Comparison of ENCODE assay signal across 7 mouse cellular contexts in the genomic region with DNA sequence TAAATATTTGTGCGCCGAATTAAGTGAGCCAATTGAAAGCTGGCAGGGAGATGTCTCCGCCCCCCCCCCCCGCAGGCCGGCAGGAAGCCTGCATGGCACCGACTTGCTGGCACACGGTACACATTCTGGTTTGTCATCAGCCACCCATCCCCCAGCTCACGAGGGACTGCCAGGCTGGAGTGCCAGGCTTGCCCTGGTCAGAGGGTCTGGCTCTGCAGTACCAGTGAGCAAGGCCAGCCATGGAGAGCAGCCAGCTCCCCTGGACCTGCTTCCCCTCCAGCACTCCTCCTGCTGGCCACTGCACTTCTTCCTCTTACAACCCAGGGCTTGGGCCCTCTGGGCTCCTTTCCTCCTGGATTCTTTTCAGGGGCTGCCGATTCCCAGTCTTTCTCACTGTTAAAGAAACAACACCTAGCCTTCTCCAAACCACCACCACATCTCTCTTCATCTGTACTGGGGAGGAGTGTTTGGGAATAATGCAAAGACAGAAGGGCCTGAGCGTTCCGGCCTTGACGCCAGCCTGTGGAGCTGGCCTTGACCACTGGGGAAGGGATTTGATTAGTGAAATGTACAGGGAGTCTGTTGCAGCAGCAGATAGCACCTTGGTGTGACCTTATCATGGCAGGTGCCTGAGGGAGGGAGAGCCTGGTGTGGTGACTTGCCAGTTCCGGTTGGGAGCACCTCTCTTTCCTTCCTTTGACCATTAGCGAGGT. TPM values are rescaled to one million over a fixed set of nuclear protein-coding genes. Genes with fewer than 3 reads are reported as not detected.
DNase-seq lines count a peak whose midpoint lies in the region; ATAC-seq and TF ChIP-seq lines count a peak whose summit lies in the region.

No protein-coding gene starts in this region.

- 0 out of 2 replicates have a peak overlapping the region, but pooled peaks have one; percentile 17 for H3K27ac ChIP-seq in hindbrain, postnatal 0 days
- H3K27ac ChIP-seq in stomach, embryonic 15.5 days, result peak overlapping the region; percentile 7; the same call in 1 of the 2 replicates

- H3K4me3 ChIP-seq in hindbrain, postnatal 0 days (ENCODE audit: low read length), result no peak overlapping the region
- H3K4me3 ChIP-seq in stomach, embryonic 15.5 days (replicated peaks), result no peak overlapping the region

- no peaks in the 10 kb centered on the region for H3K27me3 ChIP-seq in hindbrain, postnatal 0 days (ENCODE audit: insufficient read depth, low read length)
- no peaks in the 10 kb centered on the region for H3K27me3 ChIP-seq in stomach, embryonic 15.5 days (replicated peaks)

- no peaks in the 10 kb centered on the region for H3K36me3 ChIP-seq in hindbrain, postnatal 0 days (ENCODE audit: insufficient read depth, low read length)
- no peaks in the 10 kb centered on the region for H3K36me3 ChIP-seq in stomach, embryonic 15.5 days

- peak; percentile 98 for ATAC-seq in hindbrain, postnatal 0 days
- ATAC-seq in megakaryocyte, adult 5-6 weeks (ENCODE audit: poor library complexity, severe bottlenecking), result peak; percentile 80
- ATAC-seq in stomach, embryonic 15.5 days (ENCODE audit: insufficient read depth, low FRiP score, low read depth), result peak; percentile 20; the same call in 1 of the 2 replicates

- H3K9me3 ChIP-seq in hindbrain, postnatal 0 days (ENCODE audit: low read length), result no peaks in the 10 kb centered on the region
- no peaks in the 10 kb centered on the region for H3K9me3 ChIP-seq in stomach, embryonic 15.5 days

- DNase-seq in adrenal gland, adult 2 months, result peak; percentile 95
- peak; percentile 96 to 98 for DNase-seq in cerebellum, postnatal 10 days
- peak; percentile 91 for DNase-seq in gastrocnemius, postnatal 25 days
- peak; percentile 91 for DNase-seq in hindbrain, postnatal 0 days (ENCODE audit: low spot score)
- DNase-seq in left cerebral cortex, adult 18-20 months (ENCODE audit: low spot score in 2 of 2), result peak; percentile 72 to 75

- peak overlapping the region; percentile 2; the same call in 1 of the 2 replicates for H3K4me2 ChIP-seq in hindbrain, postnatal 0 days (ENCODE audit: low read depth, low read length)
- H3K4me2 ChIP-seq in stomach, embryonic 15.5 days, result peak overlapping the region; percentile 4; the same call in 1 of the 2 replicates

- 29% methylated on average over 14 of the region's 14 CpGs for WGBS in hindbrain, postnatal 0 days
- 53% methylated on average over 14 of the region's 14 CpGs for WGBS in stomach, embryonic 15.5 days

- peak; percentile 69 for TF ChIP-seq CTCF in hindbrain, postnatal 0 days (IDR thresholded peaks at IDR 0.05; ENCODE audit: low read depth)

- H3K9ac ChIP-seq in hindbrain, postnatal 0 days (replicated peaks; ENCODE audit: low read length), result no peak overlapping the region
- no peak overlapping the region for H3K9ac ChIP-seq in stomach, embryonic 15.5 days

- H3K4me1 ChIP-seq in hindbrain, postnatal 0 days (ENCODE audit: insufficient read depth, low read length), result no peaks in the 10 kb centered on the region
- peaks cover 6% of the 10 kb centered on the region; the same call in 1 of the 2 replicates for H3K4me1 ChIP-seq in stomach, embryonic 15.5 days

RNA-seq across cellular contexts. Expression of a gene that starts 30.7 kb away (rescaled TPM):
- total RNA-seq in adrenal gland, adult 2 months (2021), result 100 to 1,000 TPM; 187 to 222 TPM
- 214 and 223 TPM in 2 replicates for polyA plus RNA-seq in adrenal gland, adult 2 months (2012; rRNA removed)
- 10 to 100 TPM; 44.4 to 45.9 TPM for total RNA-seq in gastrocnemius, postnatal 25 days (2021)
- 46.7 and 52.8 TPM in 2 replicates for total RNA-seq in hindbrain, postnatal 0 days (2014; rRNA removed)
- polyA plus RNA-seq in hindbrain, postnatal 0 days (2015; fragmentation: Nextera tagmentation; extraction: Ambion mirVana), result 18.4 and 20.0 TPM in 2 replicates
- total RNA-seq in left cerebral cortex, adult 18-20 months (2021), result 10 to 100 TPM; 38.0 to 40.3 TPM
- total RNA-seq in megakaryocyte, adult 5-6 weeks (2015), result 11.8 and 15.2 TPM in 2 replicates
- total RNA-seq in megakaryocyte, adult 5-6 weeks (2017), result 17.2 and 20.8 TPM in 2 replicates
- polyA plus RNA-seq in stomach, embryonic 15.5 days (2015; fragmentation: Nextera tagmentation; extraction: Ambion mirVana), result 50.2 and 50.8 TPM in 2 replicates

Comparison
In these comparisons a context has a peak if more than half of its experiments do, and no peak if none do; other contexts are left out.
1. ATAC-seq: peak in every context shown above with its lines; median percentile 98 in hindbrain, postnatal 0 days; 80 in megakaryocyte, adult 5-6 weeks; 20 in stomach, embryonic 15.5 days.